Mouse (Mus musculus): ENCODE measurements around the gene Xxylt1. TPM values are rescaled to one million over a fixed set of nuclear protein-coding genes. Genes with fewer than 3 reads are reported as not detected.

The Xxylt1 gene
- total RNA-seq (2015; ENCODE audit: low replicate concordance) (0.38 and 2.5 TPM in 2 replicates), total RNA-seq (2017; ENCODE audit: low replicate concordance) (0.98 and 1.2 TPM in 2 replicates)

DNA sequence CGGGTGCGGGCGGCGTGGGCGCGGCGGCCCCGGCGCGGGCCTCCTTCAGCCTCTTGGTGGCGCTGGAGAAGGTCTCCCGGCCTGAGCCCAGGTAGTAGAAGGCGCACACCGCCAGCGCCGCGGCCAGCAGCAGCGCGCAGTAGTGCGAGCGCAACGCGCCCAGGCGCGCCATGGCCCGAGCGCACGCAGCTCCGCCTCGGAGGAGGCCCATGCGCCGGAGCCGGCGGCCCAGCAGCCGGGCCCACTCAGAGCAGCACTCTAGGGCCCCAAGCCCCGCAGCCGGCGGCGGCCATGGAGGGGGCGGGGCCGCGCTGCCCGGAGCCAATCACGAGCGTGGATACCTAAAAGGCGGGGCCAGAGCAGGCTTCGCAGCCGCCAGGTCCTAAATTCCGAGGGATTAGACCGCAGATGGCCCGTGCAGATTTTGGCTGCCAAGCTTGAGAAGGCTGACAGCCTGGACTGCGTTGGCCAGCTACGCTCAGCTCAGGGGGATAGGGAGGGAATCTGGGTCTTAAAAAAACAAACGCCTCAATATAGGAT is at the start of gene Xxylt1:
Gene Xxylt1, minus strand, starts transcription at position 308 of the 540 bp plus-strand sequence.
- ATAC-seq (replicated peaks; ENCODE audit: low FRiP score, poor library complexity, severe bottlenecking): peak; percentile 95

GRCm38 (mm10) chr16:31128116-31128515 is 46.9 kb upstream of the Xxylt1 start:
- ATAC-seq (replicated peaks; ENCODE audit: low FRiP score, poor library complexity, severe bottlenecking): no peak

DNA sequence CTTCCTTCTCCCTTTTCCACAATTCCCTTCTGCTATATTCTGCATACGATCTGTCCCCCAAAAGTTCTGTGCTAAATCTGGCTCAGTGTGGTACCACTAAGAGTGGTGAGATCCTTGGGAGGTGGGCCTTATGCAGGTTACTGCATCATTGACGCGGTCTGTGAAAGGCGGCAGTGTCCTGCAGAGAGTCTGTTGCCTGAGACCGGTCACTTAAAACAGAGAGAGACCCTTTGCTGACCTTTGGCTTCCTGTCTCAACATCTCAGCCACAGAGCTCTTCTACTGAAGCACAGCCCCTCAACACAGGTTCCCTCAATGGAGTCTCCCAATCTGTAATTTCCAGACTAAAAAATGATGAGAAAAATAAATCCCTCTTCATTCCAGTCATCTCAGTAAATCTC is 43.8 kb upstream of the Xxylt1 start:
- no peak for ATAC-seq (replicated peaks; ENCODE audit: low FRiP score, poor library complexity, severe bottlenecking)

DNA sequence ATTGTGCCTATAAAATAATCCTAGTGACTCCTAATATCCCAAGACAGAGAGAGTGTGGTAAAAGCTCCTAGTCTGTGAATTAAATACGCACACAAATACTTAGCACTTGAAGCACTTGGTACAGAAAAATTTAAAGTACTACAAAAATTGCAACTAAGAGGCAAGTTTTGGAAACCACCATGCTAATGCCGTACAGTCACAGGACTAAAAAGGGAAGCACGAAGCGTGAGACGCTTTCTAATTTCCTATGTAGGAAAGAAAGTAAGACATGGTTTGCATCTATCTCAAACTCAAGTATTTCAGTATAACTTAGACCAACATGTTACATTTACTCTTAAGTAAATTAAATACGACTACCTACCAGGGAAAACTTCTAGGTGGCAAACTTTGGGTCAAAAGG is 40.4 kb upstream of the Xxylt1 start:
- no peak for ATAC-seq (replicated peaks; ENCODE audit: low FRiP score, poor library complexity, severe bottlenecking)

- no peak for ATAC-seq (replicated peaks; ENCODE audit: low FRiP score, poor library complexity, severe bottlenecking)
Observed at GRCm38 (mm10) chr16:31113596-31113995, 32.4 kb upstream of the Xxylt1 start.

DNA sequence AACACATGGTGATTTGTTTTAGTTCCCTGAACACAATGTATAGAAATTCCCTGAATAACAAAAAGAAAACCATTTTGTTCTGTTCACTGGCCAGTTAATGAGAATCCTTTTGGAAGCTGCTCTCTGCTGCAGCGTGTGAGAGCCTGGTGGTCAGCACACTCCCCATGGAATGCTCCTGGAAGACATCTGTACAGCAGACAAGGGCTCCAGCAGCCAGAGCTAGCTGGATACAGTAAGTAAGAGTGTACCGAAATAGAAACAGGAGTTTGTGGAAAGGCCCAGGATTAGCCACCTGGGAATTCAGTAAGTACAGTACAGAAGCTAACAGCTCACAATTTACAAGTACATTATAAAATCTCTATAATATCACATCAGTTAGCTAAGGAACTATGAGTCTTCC is 20.1 kb upstream of the Xxylt1 start:
- ATAC-seq (replicated peaks; ENCODE audit: low FRiP score, poor library complexity, severe bottlenecking): no peak

DNA sequence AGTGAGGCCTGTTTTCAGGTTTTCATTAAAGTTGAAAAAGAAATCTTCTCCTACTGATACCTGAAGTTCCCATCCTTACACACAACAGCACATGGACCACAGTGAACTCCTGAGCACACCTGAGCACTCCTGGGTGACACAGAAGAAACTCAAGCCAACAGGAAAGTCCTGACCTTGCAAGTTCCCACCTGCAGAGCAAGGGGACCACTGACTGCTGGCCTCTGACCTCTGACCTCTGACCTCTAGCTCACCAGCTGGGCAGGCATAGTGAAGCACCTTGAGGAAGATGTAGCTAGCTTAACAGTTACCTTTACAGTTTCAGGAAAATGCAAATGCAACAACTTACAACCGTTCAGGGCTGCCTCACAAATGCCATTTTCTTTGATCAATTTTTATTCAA is 18.7 kb upstream of the Xxylt1 start:
- no peak for ATAC-seq (replicated peaks; ENCODE audit: low FRiP score, poor library complexity, severe bottlenecking)

- ATAC-seq (replicated peaks; ENCODE audit: low FRiP score, poor library complexity, severe bottlenecking): no peak
Observed at GRCm38 (mm10) chr16:31094036-31094435, 12.8 kb upstream of the Xxylt1 start.

DNA sequence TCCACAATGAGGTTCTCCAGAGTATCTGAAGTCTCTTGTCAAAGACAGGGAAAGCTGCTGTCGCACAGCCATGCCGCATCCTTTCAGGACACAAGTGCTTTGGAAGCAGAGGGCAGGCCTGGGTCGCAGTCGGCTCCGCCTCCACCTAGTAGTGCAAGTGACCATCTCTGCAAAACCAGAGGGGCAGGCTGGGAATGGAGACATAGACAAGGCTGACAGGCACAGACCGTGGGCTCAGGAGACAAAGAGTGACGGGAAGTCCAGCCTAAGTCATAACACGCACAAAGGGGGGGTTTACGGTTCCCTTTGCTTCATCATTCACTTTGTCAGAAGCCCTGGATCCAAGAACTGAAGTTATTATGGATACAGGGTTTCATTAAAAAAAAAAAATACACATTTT is 12.0 kb upstream of the Xxylt1 start:
- ATAC-seq (replicated peaks; ENCODE audit: low FRiP score, poor library complexity, severe bottlenecking): no peak

DNA sequence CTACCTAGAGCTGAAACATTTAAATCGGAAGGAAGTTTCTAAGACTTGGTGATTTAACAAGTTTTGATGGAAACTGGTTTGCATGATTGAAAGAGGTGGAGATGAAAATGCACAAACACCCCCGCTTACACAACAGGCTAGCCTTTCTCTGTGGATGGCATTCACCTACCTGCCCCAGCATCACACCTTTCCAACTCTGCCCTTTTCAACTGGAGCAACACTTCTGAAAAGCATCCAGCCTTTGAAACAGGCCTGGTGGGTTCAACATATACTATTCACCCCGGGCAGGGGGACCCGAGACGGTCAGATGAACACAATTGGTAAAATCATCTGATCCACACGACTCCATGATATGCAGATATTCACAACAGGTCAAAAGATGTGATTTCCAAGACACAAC is 659 bp upstream of the Xxylt1 start:
- ATAC-seq (replicated peaks; ENCODE audit: low FRiP score, poor library complexity, severe bottlenecking): no peak

DNA sequence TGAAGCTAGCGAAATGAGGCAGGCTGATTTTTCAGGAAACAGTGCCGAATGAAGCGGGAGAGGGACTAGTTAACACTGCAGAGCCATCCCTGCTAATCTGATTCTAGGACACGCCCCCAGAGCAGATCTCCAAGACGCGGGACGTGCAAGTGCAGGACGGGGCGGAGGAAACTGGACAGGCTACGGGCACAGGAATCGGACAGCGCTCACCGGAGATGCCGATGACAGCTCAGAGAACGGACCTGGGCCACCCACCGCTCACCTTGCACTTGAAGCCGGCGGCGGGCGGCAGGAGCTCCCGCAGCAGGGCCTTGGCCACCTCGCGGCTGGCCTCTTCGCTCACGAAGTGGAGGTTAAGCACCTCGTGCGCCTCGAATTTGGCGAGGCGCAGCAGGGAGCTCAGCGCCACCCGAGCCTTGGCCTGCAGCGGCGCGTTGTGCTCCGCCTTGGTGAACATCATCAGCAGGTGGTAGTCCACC is 620 bp downstream of the Xxylt1 start:
- ATAC-seq (replicated peaks; ENCODE audit: low FRiP score, poor library complexity, severe bottlenecking): no peak

DNA sequence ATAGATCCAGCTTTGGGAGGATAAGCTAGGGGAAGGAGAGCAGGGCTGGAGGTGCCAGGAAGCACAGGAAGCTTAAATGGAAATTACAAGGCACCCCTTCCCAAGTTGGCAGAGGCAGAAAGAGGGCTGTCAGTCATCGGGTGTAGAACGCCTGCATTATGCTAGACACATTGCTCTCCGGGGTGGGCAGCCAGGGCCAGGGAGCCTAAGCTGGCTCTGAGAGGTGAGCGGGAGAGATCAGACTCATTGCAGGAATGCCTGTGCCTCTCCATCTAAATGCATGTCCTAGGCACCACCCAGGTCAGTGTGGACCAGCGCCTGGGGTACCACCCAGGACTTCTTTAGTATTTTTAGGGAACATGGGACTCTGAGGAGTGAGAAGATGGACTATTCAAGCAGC is 3.8 kb downstream of the Xxylt1 start:
- ATAC-seq (replicated peaks; ENCODE audit: low FRiP score, poor library complexity, severe bottlenecking): no peak

DNA sequence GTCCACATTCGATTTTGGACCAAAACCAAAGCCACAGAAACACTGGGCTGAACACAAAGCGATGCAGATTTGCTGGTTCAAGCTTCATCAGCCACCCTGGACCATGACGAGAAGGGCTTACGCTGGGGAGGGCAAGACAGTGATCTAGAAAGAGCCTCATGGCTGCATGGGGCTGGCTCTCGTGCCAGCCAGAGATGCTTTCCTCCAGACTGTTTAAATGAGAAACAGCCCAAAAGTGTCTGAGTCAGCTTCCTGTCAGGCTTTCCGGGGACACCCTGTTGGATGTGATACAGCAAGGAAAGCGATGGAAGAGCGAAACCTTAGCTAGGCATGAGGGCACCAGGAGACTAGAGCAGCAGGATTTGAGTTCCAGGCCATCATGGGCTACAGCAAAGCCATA is 4.8 kb downstream of the Xxylt1 start:
- no peak for ATAC-seq (replicated peaks; ENCODE audit: low FRiP score, poor library complexity, severe bottlenecking)

- ATAC-seq (replicated peaks; ENCODE audit: low FRiP score, poor library complexity, severe bottlenecking): no peak
Observed at GRCm38 (mm10) chr16:31074324-31074908, 6.8 kb downstream of the Xxylt1 start.

GRCm38 (mm10) chr16:31071731-31072130 is 9.5 kb downstream of the Xxylt1 start:
- no peak; the same call in 1 of the 2 replicates for ATAC-seq (replicated peaks; ENCODE audit: low FRiP score, poor library complexity, severe bottlenecking)

GRCm38 (mm10) chr16:31070358-31071133 is 10.7 kb downstream of the Xxylt1 start:
- ATAC-seq (replicated peaks; ENCODE audit: low FRiP score, poor library complexity, severe bottlenecking): no peak

DNA sequence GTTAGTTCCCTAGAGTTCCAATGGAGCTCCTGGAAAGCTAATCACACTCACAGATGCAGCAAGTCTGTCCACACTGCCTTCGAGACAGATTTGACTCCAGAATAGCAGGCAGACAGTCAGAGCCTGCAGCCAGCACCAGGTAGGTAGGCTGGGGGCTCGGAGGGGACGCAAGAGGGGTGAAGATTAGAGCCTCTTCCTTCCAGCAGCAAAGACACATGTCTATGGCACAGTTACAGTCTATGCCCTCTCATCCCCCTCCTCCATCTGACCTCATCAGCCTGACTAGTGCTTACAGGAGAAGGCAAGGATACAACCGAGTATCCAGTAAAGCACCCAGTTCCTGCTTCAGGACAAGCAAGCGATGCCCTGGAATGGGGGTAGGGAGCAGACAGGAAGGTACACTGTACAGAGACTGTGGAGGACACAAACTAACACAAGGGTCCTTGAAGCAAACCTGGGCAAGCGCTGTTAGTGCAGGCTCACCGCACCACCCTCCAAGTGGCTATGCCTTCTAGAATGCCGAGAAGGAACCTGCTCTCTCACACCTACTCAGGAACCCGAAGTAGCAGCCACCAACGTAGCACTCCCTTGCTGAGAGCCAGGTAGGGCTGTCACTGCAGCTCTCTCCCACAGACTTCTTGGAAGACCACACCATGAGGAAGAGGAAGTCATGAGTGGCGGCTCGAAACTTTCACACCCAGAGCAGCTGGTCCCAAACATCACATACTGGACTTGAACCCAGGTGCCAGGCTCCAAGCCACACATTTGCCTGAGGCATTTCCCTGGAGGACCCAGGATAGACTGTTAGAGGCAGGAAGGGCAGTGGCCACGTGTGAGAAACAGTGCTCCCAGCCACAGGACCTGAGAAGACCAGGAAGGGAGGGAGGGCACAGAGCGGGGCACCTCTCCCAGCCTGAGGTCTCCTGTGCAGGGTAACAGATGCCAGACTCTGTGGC is 11.7 kb downstream of the Xxylt1 start:
- ATAC-seq (replicated peaks; ENCODE audit: low FRiP score, poor library complexity, severe bottlenecking): no peak

GRCm38 (mm10) chr16:31068280-31068679 is 13.0 kb downstream of the Xxylt1 start:
- ATAC-seq (replicated peaks; ENCODE audit: low FRiP score, poor library complexity, severe bottlenecking): no peak

- ATAC-seq (replicated peaks; ENCODE audit: low FRiP score, poor library complexity, severe bottlenecking): no peak
Observed at GRCm38 (mm10) chr16:31066344-31067098, 14.7 kb downstream of the Xxylt1 start.

Measured in erythroblast, adult 5-6 weeks (primary cell).